Mouse (Mus musculus) retina, postnatal 1 day (tissue): ENCODE data around the gene Dnttip1.
"Not testable (repeated sequence)": the region's sequence is repeated elsewhere in the genome, so short reads cannot be mapped to it uniquely, and the experiment has no call there.

Source experiments
- DNase-seq: peaks from one replicate; pipeline ENCODE4 v3.0.0-alpha.2; 2012

Dnttip1 gene

GRCm38 (mm10) chr2:164745843-164746479 lies at the start of gene Dnttip1, which contains the start of gene Wfdc3:
Gene Dnttip1 (plus strand): TSS chr2:164745983.
Gene Wfdc3 (minus strand): TSS chr2:164745931.
- DNase-seq, result peak; percentile 96

- DNase-seq, result no peak
Measured at GRCm38 (mm10) chr2:164698201-164698600, 47.6 kb upstream of the Dnttip1 start, which contains the start of gene Spint4. Gene Spint4 (plus strand): TSS chr2:164698501.

GRCm38 (mm10) chr2:164700959-164701358 lies 44.8 kb upstream of the Dnttip1 start:
- DNase-seq, result no peak

GRCm38 (mm10) chr2:164701761-164702160 lies 44.0 kb upstream of the Dnttip1 start:
- no peak for DNase-seq

DNA sequence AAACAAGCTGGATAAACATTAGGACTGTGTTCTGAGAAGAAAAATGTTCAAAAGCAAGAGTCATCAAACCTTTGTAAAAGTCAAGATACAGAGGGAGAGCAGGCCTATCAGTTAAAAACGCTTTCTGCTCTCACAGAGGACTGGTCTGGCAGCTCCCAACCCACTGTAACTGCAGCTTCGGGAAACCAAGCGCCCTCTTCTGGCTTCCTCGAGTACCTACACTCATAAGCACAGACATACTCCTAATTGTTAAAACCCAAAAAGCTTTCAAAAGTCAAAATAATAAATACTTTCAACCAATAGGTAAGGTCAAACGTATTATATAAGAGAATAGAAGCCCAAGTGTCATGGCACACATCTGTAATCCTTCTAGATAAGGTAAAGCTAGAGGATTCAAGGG lies 41.5 kb upstream of the Dnttip1 start:
- DNase-seq, result no peak

DNA sequence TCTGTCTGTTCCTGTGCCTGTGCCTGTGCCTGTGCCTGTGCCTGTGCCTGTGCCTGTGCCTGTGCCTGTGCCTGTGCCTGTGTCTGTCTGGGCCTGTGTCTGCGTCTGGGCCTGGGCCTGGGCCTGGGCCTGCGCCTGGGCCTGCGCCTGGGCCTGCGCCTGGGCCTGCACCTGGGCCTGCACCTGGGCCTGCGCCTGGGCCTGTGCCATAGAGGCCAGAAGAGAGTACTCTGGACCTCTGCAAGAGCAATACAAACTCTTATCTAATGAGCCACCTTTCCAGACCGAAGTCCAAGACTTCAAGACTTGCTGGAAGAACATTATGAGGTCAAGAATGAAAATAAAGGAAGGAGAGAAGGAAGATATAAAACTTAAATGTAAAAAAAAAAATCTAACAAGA lies 40.5 kb upstream of the Dnttip1 start:
- DNase-seq, result no peak

DNA sequence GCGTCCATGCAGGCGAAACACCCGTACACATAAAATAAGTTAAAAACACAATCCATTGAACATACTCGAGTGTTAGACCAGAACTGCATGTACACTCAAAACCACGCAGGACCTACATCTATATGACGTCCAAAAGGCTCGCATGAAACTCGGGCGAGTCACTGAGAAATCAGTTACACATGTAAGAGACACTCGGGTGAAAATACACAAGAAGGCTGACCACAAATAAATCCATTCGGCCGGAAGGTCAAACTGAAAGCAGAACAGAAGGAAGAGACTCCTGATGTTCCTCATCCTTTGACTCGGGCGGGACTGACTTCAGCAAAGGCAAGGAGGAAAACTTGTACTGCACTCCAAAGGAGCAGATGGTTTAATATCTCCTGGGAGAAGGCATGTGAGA lies 39.8 kb upstream of the Dnttip1 start:
- no peak for DNase-seq

GRCm38 (mm10) chr2:164715005-164715404 lies 30.8 kb upstream of the Dnttip1 start, which contains the start of gene Spint5:
Gene Spint5 (plus strand): TSS chr2:164715305.
- DNase-seq, result no peak

DNA sequence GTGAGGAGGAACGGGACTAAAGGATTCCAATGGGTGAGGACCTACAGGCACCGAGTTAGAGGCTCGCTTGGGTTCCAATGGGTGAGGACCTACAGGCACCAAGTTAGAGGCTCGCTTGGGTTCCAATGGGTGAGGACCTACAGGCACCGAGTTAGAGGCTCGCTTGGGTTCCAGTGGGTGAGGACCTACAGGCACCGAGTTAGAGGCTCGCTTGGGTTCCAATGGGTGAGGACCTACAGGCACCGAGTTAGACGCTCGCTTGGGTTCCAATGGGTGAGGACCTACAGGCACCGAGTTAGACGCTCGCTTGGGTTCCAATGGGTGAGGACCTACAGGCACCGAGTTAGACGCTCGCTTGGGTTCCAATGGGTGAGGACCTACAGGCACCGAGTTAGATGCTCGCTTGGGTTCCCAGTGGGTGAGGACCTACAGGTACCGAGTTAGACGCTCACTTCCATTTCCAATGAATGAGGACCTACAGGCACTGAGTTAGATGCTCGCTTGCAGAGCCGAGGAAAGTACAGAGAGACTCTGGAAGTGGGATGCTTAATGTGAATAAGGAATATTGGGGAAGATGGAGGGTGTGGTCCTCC lies 29.5 kb upstream of the Dnttip1 start:
- not testable (repeated sequence) for DNase-seq

- DNase-seq, result no peak
Measured at GRCm38 (mm10) chr2:164723276-164723675, 22.5 kb upstream of the Dnttip1 start.

DNA sequence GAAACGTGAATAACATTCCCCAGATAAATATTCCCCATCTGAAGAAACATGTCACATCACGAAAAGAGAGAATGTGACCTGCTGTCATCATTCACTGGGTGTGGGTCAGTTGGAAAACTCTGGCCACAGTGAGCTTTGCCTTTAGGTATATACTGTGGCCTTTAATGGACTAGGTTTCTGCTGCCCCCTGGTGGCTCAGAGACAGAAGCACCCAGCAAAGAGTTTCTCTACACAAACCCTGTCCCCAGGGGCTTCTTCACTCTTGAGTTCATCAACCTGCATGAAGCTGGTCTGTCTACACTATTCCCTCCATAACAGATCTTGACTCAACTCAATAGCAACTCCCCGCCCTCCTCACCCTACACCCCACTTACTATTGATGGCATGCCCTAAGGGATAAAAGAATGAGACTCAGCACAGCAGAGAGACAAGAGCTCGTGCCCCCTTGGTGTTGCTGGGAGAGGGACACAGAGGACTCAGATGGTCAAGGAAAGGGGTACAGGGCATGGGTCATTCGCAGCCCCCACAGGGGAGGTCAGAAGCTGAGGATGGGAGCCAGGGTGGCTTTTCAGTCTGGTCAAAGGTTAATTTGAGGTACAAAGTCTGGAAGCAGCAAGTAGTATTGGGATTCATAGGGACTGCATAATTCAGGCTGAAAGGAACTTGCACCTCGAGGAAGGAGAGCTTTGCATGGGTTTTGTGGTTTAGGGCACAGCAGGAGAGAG lies 19.7 kb upstream of the Dnttip1 start:
- peak; percentile 75 for DNase-seq

- no peak for DNase-seq
Measured at GRCm38 (mm10) chr2:164731719-164732118, 14.1 kb upstream of the Dnttip1 start.

DNA sequence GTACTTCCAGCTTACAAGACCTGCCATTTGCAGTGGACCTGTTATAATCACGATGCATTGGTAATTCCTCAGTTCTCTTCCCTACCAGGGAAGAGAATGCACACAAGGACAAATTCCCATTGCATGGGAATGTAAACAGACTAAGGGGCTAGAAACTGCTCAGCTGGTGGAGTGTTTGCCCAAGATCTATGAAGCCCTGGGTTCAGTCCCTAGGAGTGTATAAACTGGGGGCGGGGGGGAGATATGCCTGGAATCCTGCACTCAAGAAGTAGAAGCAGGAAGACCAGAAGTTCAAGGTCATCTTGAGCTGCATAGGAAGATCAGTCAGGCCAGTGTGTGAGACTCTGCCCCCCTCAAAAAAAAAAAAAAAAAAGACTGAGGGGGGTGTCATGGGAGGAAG lies 12.5 kb upstream of the Dnttip1 start:
- no peak for DNase-seq

DNA sequence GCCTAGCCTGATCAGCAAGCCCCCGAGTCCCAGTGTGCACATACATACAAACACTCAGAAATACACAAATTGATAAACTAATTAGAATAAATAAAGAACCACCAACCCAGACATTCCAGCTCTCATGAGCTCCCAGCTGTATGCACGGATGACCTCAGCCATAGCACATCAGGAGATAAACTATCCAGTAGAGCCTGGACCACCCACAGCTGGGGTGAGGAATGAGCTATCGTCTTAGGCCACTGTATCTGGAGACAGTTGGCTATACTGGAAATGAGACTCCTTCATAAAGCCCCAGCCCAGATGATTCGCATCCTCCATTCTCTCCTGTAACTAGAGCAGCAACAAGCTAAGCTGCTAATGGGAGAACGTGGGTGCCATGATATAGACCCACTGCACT lies 10.9 kb upstream of the Dnttip1 start:
- no peak for DNase-seq

GRCm38 (mm10) chr2:164735446-164735845 lies 10.3 kb upstream of the Dnttip1 start:
- DNase-seq, result no peak

- no peak for DNase-seq
Measured at GRCm38 (mm10) chr2:164737377-164738090, 8.2 kb upstream of the Dnttip1 start.

DNA sequence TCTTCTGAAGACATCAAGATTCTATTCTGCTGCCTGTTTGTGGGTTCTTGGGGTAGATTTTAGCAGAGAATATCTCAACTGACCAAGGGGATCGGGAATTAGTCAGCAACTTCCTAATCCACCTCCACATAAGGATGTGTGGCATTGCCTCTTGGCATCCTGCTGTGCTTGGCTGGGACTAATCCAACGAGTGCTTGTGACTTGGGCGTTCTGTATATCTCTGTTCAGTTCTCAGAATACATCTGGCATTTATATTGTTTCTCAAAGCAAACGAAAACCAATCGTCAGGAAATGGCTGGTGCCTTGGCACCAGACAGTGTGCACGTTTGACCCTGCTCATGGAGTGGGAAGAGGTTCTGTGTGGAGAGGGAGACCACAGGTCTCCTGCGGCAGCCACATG lies 5.9 kb upstream of the Dnttip1 start:
- no peak for DNase-seq

GRCm38 (mm10) chr2:164744987-164745386 lies 796 bp upstream of the Dnttip1 start:
- no peak for DNase-seq

- DNase-seq, result no peak
Measured at GRCm38 (mm10) chr2:164746693-164747092, 910 bp downstream of the Dnttip1 start.

DNA sequence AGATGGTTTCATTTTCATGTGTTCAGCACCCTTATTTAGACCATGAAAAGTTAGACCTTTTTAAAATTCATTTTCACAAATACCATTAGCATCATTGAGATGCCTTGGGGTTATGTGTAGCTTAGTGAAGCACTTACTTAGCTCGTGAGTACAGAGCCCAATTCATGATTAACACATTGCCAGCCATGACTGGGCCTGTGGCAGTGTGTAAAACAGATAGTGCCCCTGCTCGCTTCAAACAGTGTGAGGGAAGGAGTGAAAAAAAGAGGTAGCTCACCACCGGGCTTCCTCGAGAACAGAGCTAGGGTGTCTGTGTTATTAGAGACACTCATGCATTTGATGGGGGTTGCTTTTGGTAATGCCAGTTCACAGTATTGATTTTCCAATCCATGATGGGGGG lies 2.4 kb downstream of the Dnttip1 start:
- DNase-seq, result no peak

DNA sequence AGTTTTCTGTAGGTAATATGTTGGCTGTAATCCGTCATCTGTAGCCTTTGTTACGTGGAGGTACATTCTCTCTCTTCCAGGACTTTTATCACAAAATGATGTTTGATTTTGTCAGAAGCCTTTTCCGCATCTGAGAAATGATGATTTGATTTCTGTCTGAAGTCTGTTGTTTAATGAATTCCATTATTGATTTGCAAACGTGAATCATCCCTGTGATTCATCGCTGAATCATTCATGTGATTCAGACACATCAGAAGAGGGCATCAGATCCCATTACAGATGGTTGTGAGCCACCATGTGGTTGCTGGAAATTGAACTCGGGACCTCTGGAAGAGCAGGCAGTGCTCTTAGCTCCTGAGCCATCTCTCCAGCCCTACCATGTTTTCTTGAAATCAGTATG lies 3.2 kb downstream of the Dnttip1 start:
- DNase-seq, result no peak

DNA sequence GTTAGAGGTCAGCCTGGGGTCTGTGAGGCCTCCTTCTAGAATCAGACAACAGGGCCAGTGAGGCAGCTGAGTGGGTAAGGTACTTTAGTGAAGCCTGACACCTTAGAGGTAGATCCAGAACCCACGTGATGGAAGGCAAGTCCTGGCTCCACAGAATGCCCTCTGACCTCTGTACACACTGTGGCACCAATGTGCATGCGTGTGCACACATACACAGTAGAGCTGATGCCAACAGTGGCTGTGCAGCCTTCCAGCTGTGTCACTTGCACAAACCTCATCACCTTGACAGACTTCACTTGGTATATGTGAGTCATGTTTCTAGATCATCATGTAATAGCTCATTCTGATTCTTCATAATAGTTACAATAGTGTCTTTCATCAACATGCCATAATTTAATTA lies 6.7 kb downstream of the Dnttip1 start:
- DNase-seq, result no peak

GRCm38 (mm10) chr2:164754105-164754504 lies 8.3 kb downstream of the Dnttip1 start:
- no peak for DNase-seq
